Comparison of ENCODE assay signal across 8 mouse cellular contexts in the genomic region with DNA sequence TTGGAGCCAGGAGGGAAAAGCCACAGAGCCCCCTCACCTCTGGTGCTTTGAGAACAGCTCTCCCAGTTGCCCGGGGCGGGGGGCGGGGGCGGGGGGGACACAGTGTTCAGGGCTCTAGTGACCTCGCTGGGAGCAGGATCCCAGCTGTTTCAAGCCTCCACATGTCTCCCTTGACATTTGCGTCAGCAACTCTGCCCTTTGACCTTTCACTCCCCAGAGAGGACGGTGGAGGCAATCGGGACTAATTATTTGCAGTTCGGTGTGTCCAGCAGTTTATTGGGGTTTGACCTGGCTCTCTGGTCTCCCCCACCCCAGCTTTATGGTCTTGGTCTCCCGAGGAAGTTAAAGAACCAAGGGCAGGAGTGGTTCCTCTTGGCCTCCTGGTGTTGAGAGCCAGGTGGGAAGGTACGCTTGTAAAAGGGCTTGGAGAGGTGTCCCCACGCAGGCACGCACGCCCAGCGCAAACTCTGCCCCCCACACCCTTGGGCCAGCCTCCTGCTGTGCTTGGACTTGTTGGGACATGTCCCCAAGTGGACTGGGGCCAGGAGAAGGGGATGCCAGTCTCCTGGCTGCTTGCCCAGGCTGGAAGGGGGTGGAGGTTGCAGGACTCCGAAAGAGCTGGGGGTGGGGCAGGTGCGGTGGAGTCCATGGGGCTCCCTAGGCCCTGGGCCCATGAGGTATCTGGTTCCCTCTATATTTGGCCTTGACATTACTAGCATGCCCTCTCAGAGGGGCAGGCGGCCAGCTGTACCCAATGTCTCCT.
A peak's percentile ranks its signal among the peaks of the same experiment; 100 is the strongest.
DNase-seq lines count a peak whose midpoint lies in the region; ATAC-seq and TF ChIP-seq lines count a peak whose summit lies in the region.

No protein-coding gene starts in this region.

- peaks cover 89% of the 10 kb centered on the region for H3K4me1 ChIP-seq in E14TG2a.4 (replicated peaks; ENCODE audit: low read depth, low read length)
- H3K4me1 ChIP-seq in embryonic facial prominence, embryonic 14.5 days (ENCODE audit: control insufficient read depth, insufficient read depth, low read length), result peaks cover 18% of the 10 kb centered on the region
- H3K4me1 ChIP-seq in heart, postnatal 0 days (ENCODE audit: control insufficient read depth, insufficient read depth), result peaks cover 44% of the 10 kb centered on the region
- peaks cover 54% of the 10 kb centered on the region for H3K4me1 ChIP-seq in neural tube, embryonic 13.5 days (replicated peaks)

- H3K4me2 ChIP-seq in embryonic facial prominence, embryonic 14.5 days (ENCODE audit: low read depth, low read length), result 0 out of 2 replicates have a peak overlapping the region, but pooled peaks have one; percentile 1
- peak overlapping the region; percentile 29 for H3K4me2 ChIP-seq in heart, postnatal 0 days (ENCODE audit: low read depth, low read length)
- H3K4me2 ChIP-seq in neural tube, embryonic 13.5 days, result no peak overlapping the region

- H3K27ac ChIP-seq in embryonic facial prominence, embryonic 14.5 days (replicated peaks; ENCODE audit: low read depth, low read length), result peak overlapping the region; percentile 36; the same call in 1 of the 2 replicates
- H3K27ac ChIP-seq in heart, postnatal 0 days (ENCODE audit: low read depth), result peak overlapping the region; percentile 96
- H3K27ac ChIP-seq in neural tube, embryonic 13.5 days (replicated peaks), result no peak overlapping the region

- no peaks in the 10 kb centered on the region for H3K9me3 ChIP-seq in E14TG2a.4 (ENCODE audit: low read length)
- no peaks in the 10 kb centered on the region for H3K9me3 ChIP-seq in embryonic facial prominence, embryonic 14.5 days (ENCODE audit: control insufficient read depth, low read length)
- H3K9me3 ChIP-seq in heart, postnatal 0 days (replicated peaks; ENCODE audit: control insufficient read depth, low read length), result no peaks in the 10 kb centered on the region
- H3K9me3 ChIP-seq in neural tube, embryonic 13.5 days, result no peaks in the 10 kb centered on the region

- ATAC-seq in embryonic facial prominence, embryonic 14.5 days (ENCODE audit: low read depth), result peak; percentile 16
- ATAC-seq in heart, postnatal 0 days (ENCODE audit: insufficient read depth, low read depth), result peak; percentile 78
- ATAC-seq in neural tube, embryonic 13.5 days (ENCODE audit: low read depth), result peak; percentile 12; the same call in 1 of the 2 replicates
- ATAC-seq in monocyte, adult 5-6 weeks (replicated peaks; ENCODE audit: insufficient number of reproducible peaks, low FRiP score, low TSS enrichment, poor library complexity, severe bottlenecking), result no peak

- no peak for TF ChIP-seq CTCF in E14TG2a.4 (conservative IDR thresholded peaks at IDR 0.05; ENCODE audit: low read length)
- TF ChIP-seq CTCF in heart, postnatal 0 days (IDR thresholded peaks at IDR 0.05; ENCODE audit: low read depth), result no peak

- no peaks in the 10 kb centered on the region for H3K36me3 ChIP-seq in E14TG2a.4 (ENCODE audit: insufficient read depth, low read length)
- no peaks in the 10 kb centered on the region for H3K36me3 ChIP-seq in embryonic facial prominence, embryonic 14.5 days (ENCODE audit: control insufficient read depth, insufficient read depth, low read length)
- H3K36me3 ChIP-seq in heart, postnatal 0 days (replicated peaks; ENCODE audit: control insufficient read depth, insufficient read depth, low read length), result no peaks in the 10 kb centered on the region
- H3K36me3 ChIP-seq in neural tube, embryonic 13.5 days, result no peaks in the 10 kb centered on the region

- no peak overlapping the region for H3K9ac ChIP-seq in embryonic facial prominence, embryonic 14.5 days (ENCODE audit: low read depth, low read length)
- peak overlapping the region; percentile 24; the same call in 1 of the 2 replicates for H3K9ac ChIP-seq in heart, postnatal 0 days (replicated peaks; ENCODE audit: low read depth, low read length)
- no peak overlapping the region; the same call in 1 of the 2 replicates for H3K9ac ChIP-seq in neural tube, embryonic 13.5 days

- no peaks in the 10 kb centered on the region for H3K27me3 ChIP-seq in E14TG2a.4 (ENCODE audit: insufficient read depth, low read length)
- no peaks in the 10 kb centered on the region for H3K27me3 ChIP-seq in embryonic facial prominence, embryonic 14.5 days (replicated peaks; ENCODE audit: control insufficient read depth, insufficient read depth, low read length)
- no peaks in the 10 kb centered on the region for H3K27me3 ChIP-seq in heart, postnatal 0 days (ENCODE audit: control insufficient read depth, insufficient read depth, low read length)
- no peaks in the 10 kb centered on the region for H3K27me3 ChIP-seq in neural tube, embryonic 13.5 days

- DNase-seq in Muller cell, postnatal 12 days (ENCODE audit: inconsistent ontology term), result peak; percentile 87
- DNase-seq in embryonic facial prominence, embryonic 14.5 days (ENCODE audit: low spot score), result peak; percentile 83
- DNase-seq in heart, postnatal 0 days (ENCODE audit: low spot score), result peak; percentile 92
- peak; percentile 85 for DNase-seq in large intestine, adult 2 months (ENCODE audit: low read depth, low spot score)
- no peak for DNase-seq in left cerebral cortex, adult 9 months (ENCODE audit: low spot score in 2 of 2)

- peak; percentile 88 for TF ChIP-seq EP300 in heart, postnatal 0 days (IDR thresholded peaks at IDR 0.05; ENCODE audit: low read depth)

- H3K4me3 ChIP-seq in E14TG2a.4 (replicated peaks; ENCODE audit: low read length), result peak overlapping the region; percentile 60
- no peak overlapping the region for H3K4me3 ChIP-seq in embryonic facial prominence, embryonic 14.5 days (ENCODE audit: low read depth, low read length)
- no peak overlapping the region for H3K4me3 ChIP-seq in heart, postnatal 0 days (ENCODE audit: low read depth, low read length)
- H3K4me3 ChIP-seq in neural tube, embryonic 13.5 days, result no peak overlapping the region

- WGBS in embryonic facial prominence, embryonic 14.5 days, result 35% methylated on average over 14 of the region's 18 CpGs
- 24% methylated on average over 18 of the region's 18 CpGs for WGBS in heart, postnatal 0 days
- WGBS in large intestine, adult 2 months, result 26% methylated on average over 18 of the region's 18 CpGs
- 34% methylated on average over 18 of the region's 18 CpGs for WGBS in neural tube, embryonic 13.5 days

Comparison
In these comparisons a context has a peak if more than half of its experiments do, and no peak if none do; other contexts are left out.
1. DNase-seq: peak in Muller cell, postnatal 12 days (single experiment), embryonic facial prominence, embryonic 14.5 days (single experiment), heart, postnatal 0 days (single experiment) and large intestine, adult 2 months (single experiment); none in left cerebral cortex, adult 9 months (0 of 2).